In the genomic region with DNA sequence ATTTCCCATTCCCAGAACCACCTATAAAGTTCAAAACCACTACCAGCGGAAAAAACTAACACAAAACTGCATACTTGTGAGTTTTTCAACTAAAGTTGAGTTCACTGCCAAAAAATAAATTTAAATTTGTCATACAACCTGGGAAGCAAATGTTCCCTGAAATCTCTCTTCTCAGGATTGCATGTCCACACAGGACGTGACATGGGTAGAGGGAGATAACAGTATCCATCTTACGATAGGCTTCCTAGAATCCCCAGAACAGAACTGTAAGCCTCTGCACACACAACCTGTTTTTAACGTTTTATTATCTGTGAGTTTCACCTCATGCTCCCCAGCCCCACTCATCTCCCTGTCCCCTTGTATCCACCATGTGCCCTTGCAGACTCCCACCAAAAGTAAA, we compare ENCODE assay signal across 18 mouse cellular contexts.
"Had no signal": no experiment of that assay in that cellular context is flagged by ENCODE, and none has a peak within 500 bp of the region (broad histone marks: within the 10 kb centered on the region; RNA-seq: fewer than 3 reads in every experiment).

No protein-coding gene starts in this region.

- H3K9me3 ChIP-seq: intestine, embryonic 15.5 days; kidney, embryonic 15.5 days; limb, embryonic 12.5 days; limb, embryonic 15.5 days; lung, embryonic 15.5 days; megakaryocyte, embryonic 14.5 days; midbrain, embryonic 10.5 days; midbrain, embryonic 13.5 days had no signal

- H3K27me3 ChIP-seq: intestine, embryonic 15.5 days; kidney, embryonic 15.5 days; limb, embryonic 12.5 days; limb, embryonic 15.5 days; lung, embryonic 15.5 days; megakaryocyte, embryonic 14.5 days; midbrain, embryonic 13.5 days had no signal

- H3K9ac ChIP-seq: intestine, embryonic 15.5 days; kidney, embryonic 15.5 days; limb, embryonic 12.5 days; limb, embryonic 15.5 days; lung, embryonic 15.5 days; midbrain, embryonic 13.5 days had no signal

- H3K27ac ChIP-seq: intestine, embryonic 15.5 days; kidney, embryonic 15.5 days; limb, embryonic 12.5 days; limb, embryonic 15.5 days; lung, embryonic 15.5 days; midbrain, embryonic 10.5 days; midbrain, embryonic 13.5 days had no signal

- H3K36me3 ChIP-seq: intestine, embryonic 15.5 days; kidney, embryonic 15.5 days; limb, embryonic 12.5 days; limb, embryonic 15.5 days; lung, embryonic 15.5 days; midbrain, embryonic 10.5 days; midbrain, embryonic 13.5 days had no signal

- H3K4me3 ChIP-seq: intestine, embryonic 15.5 days; kidney, embryonic 15.5 days; limb, embryonic 12.5 days; limb, embryonic 15.5 days; lung, embryonic 15.5 days; midbrain, embryonic 10.5 days; midbrain, embryonic 13.5 days had no signal

- DNase-seq: kidney, adult 11 months; kidney, adult 8-10 months; kidney, postnatal 10 days; kidney, postnatal 36 days; left cerebral cortex, postnatal 4 days; lung, postnatal 10 days; lung, postnatal 36 days; thymus, adult 18-20 months; thymus, postnatal 36 days had no signal

- H3K4me2 ChIP-seq: intestine, embryonic 15.5 days; kidney, embryonic 15.5 days; limb, embryonic 12.5 days; limb, embryonic 15.5 days; lung, embryonic 15.5 days; midbrain, embryonic 13.5 days had no signal

- ATAC-seq: midbrain, embryonic 16.5 days had no signal
